Mouse (Mus musculus): ENCODE measurements around the gene Ilk.

GRCm38 (mm10) chr7:105751491-105752433 lies 15.4 kb downstream of the Ilk start, which contains the start of gene Tpp1:
- TF ChIP-seq CTCF (IDR thresholded peaks at IDR 0.05; ENCODE audit: low read depth) = no peak
- TF ChIP-seq EP300 (optimal IDR thresholded peaks at IDR 0.05) = no peak
